Mouse (Mus musculus) ZHBTc4 (cell line): ENCODE results near the gene Cdkl1.

Experiments used
- DNase-seq: peaks from one replicate; pipeline ENCODE4 v3.0.0-alpha.2; 2011; ENCODE audit warnings: low read depth, low spot score

Cdkl1 gene

GRCm38 (mm10) chr12:69790530-69791505 lies at the start of gene Cdkl1:
Cdkl1 (minus strand) TSS chr12:69791267.
- peak; percentile 72 for DNase-seq

GRCm38 (mm10) chr12:69838376-69838775 lies 47.3 kb upstream of the Cdkl1 start:
- no peak for DNase-seq

- no peak for DNase-seq
These were observed 43.0 kb upstream of the Cdkl1 start for GRCm38 (mm10) chr12:69833982-69834604.

DNA sequence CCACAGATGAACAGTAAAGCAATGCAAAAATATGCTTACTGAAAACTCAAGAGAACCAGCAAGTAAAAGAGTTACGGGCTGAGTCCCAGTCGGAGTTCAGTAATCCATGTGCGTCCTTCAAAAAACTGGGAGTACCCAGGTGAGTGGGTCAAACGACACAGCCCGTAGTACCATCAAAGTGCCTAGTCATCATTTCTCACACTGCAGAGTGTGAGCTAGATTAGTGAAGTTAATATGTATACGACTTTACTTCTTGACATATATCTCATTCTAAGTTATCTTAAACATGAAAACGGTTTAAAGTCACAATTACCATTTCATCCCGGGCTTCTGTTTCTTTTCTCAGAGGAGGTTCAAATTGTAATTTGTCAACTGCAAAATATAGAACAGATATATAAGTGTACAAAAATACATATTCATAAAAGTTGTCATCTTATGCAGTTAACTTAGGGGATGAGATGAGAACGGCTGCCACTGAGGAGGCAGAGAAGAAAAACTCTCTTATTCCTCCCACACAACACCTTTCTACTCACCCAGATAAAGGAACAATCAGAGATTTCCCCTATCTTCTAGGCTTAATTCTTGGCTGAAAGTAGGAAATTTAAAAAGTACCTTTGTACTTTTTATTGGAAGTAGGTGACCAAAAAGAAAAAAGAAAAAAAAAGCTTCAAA lies 40.3 kb upstream of the Cdkl1 start:
- no peak for DNase-seq

DNA sequence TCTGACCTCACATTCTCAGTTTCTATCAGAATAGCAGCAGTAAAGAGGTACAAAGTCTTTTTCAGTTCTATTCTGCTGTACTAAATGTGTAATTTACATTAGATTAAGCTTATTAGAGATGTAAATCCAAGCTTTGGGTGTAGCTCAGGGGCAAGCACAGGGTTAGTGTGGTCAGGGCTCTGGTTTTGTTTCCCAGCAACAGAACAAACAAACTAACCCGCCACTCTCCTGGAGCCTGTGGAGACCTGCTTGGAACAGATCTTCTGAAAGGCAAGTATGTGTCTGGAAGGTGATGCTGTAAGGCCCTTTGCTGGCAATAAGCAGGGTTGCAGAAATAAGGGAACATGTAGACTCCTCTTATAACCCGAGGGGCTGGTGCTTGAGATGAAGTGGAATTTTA lies 37.1 kb upstream of the Cdkl1 start:
- DNase-seq = peak; percentile 71

DNA sequence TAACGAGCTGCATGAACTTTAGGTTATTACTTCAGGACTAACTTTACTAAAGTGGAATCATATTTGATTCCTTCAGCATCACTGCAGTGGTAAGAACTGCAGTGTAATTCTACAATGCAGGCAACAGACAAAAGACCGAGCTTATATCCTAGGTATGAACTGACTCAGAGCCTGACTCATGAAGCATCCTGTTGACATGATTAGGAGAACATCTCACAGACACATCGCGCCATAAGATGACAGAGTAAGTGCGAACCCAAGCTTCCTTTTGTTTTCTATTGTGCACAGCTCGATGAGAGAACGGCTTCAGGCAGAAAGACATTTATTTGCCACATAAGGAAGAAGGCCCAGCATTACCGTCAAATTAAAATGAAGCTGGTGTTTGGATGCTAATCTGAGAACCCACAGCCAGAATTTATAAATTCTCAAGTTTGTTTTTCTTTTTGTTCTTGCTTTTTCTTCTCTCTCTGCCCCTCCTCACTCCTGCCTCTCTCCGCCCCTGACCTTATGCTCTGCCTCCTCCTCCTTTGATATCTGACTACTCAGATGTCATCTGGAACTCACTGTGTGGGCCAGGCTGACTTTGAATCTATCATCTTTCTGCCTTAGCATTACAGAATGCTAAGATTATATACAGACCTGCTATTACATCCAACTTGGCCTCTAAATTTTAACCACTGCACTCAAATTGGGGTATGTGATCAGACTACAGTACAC lies 34.0 kb upstream of the Cdkl1 start:
- DNase-seq = no peak

DNA sequence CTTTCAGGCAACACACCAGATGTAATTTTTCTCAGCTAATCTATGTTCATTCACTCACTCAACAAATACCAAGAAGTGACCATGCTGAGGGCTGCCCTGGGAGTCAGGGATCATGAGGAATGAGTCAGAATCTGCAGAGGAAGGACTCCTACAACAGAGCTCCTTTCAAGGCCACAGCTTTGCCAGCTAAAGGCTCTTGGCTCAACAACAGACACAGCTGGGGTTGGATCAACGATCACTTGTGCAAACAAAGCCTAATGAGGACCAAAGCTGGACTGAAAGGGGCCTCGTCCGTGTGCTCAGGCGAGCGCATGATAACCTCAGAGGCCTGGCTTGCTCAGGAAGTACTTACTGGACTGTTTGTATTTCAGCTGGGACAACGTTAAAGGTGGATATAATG lies 23.2 kb upstream of the Cdkl1 start:
- no peak for DNase-seq

DNA sequence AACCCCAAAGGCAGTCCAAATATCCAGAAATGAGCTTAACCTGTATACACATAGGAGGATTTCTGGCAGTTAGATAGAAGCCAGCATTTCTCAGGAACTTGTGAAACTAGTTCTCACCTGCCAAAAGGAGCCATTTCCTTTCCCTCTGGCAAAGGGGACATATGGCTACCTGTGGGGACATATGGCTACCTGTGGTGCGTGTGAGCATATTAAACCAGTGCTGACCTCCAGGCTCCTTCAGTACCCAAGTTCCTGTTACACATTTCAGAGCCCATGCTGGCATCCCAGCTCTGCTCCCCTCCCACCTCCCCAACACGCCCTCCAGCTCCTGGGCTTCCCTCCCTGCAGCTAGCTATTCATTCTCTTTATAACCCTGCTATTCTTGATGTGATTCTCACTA lies 22.5 kb upstream of the Cdkl1 start:
- DNase-seq = no peak

DNA sequence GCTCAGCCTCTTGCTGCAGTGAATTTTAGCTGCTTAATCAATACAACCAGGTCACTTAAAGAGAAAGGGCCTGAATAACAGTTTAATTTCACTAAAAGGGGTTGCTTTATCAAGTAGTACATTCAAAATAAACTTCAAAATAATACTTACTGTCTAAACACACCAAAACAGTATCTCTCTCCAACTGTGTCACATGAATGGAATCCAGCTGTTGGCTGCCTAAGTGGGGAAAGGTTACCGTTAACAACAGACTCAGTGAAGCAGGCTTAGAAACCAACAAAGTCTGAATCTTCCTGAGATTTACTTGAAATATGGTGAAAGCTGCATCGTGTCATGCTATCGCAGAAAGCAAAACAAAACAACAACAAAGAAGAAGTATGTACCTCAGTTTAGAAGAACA lies 21.9 kb upstream of the Cdkl1 start:
- DNase-seq = no peak

- no peak for DNase-seq
These were observed 20.9 kb upstream of the Cdkl1 start for GRCm38 (mm10) chr12:69811976-69812375.

DNA sequence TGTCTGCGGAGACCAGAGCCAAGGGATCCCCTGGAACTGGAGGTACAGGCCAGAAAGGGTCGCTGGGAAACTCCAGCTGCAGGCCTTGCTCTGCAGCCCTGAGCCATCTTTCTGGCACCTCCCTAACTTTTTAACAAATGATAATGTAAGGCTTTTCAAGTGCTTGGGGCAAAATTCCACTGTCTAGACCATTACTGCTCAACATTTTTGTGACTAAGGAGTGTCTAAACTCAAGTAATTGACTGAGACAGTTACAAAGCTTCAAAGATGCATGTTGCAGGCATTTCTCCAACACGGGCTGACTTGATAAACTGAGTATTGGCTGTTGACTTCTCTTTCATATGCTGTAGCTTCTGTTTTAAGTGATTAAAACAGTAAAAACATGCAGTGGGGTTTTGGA lies 18.4 kb upstream of the Cdkl1 start:
- DNase-seq = peak; percentile 49

GRCm38 (mm10) chr12:69807399-69807985 lies 16.4 kb upstream of the Cdkl1 start:
- DNase-seq = peak; percentile 55

- DNase-seq = no peak
These were observed 14.1 kb upstream of the Cdkl1 start for GRCm38 (mm10) chr12:69805148-69805547.

GRCm38 (mm10) chr12:69804393-69805070 lies 13.5 kb upstream of the Cdkl1 start:
- no peak for DNase-seq

DNA sequence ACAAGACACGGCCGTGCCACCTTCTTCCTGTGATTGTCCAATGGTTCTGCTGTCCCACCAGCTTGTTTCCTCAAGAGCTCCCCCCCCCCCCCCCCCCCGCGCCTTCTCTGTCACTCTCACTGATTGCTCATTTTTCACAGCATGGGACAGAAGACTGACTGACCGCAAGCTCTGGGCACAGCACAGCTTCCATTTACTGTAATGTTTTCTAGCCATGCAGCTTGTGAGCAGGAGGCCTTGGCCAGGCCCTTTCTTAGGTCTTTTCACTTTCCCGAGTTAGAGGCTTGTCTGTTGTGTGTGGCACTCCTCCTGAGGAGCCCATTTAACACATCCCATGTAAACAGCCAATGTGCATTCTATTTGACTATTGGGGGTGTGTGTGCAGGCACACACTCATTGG lies 12.1 kb upstream of the Cdkl1 start:
- no peak for DNase-seq

DNA sequence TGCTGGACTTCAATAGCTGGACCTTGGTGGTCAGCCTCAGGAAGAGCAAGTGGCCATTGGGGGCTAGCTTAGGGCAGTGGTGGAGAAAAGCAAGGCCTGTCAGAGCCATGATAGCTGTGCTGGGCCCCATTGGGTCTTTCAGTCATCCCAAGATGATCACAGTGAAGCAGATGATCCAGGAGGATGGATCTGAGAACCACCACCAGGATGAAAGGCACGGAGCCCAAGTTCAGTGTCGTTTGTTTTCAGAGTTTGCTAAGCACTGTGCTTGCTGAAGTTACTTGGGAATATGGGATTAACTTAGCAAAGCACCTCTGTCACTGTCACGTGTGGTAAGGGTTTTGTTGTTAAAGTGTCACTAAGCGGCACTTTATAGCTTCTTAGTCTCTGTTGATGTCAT lies 9.5 kb upstream of the Cdkl1 start:
- DNase-seq = no peak

DNA sequence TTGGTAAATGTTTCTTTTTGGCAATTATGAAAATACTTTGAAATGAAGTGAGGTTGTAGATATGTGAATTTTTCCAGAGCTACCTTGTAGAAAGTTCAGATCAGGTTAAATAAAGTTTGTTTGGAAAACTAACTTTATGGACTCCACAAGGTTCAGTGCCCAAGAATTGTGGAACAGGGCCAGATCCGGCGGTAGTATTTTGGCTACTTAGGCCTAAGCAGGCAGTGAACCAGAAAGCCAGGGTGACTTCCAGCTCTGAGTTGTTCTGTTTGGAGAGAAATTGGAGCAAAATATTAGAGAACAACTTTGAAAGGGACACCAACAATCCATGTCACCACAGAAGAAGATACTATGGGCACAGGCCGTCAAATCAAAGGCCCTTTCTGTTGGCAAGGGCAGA lies 5.2 kb upstream of the Cdkl1 start:
- DNase-seq = no peak

- DNase-seq = no peak
These were observed 1.1 kb downstream of the Cdkl1 start for GRCm38 (mm10) chr12:69789766-69790529.

- no peak for DNase-seq
These were observed 2.7 kb downstream of the Cdkl1 start for GRCm38 (mm10) chr12:69788380-69788779.

GRCm38 (mm10) chr12:69785471-69785870 lies 5.6 kb downstream of the Cdkl1 start:
- no peak for DNase-seq
